Mouse (Mus musculus): Measurements from ENCODE around the gene Olfr315.

DNA sequence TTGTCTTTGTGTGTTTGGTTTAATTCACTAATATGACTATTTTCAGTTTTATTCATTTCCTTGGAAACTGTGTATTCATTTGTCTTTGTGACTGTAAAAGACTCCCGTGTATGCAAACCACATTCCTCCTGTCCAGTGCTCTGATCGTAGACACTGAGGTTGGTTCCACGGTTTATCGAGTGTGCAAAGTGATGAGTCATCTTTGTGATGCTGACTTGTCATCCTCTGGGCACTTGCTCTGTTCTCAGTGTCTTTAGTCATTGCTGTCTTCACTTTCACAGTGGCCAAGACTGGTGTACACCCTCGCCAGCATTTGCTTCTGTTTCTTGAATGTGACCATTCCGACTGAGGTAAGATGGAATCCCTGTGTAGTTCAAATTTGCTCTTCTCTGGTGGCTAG is 17.7 kb downstream of the Olfr315 start:
- TF ChIP-seq CTCF (conservative IDR thresholded peaks at IDR 0.05; ENCODE audit: insufficient read depth, insufficient read length, low read depth, low read length) (no peak), POLR2A (IDR thresholded peaks at IDR 0.05; ENCODE audit: low read depth, low read length) (no peak)
